Mouse (Mus musculus) hindbrain, embryonic 13.5 days (tissue): Measurements from ENCODE around the gene Ldha. TPM values are rescaled to one million over a fixed set of nuclear protein-coding genes. Genes with fewer than 3 reads are reported as not detected.

Source experiments
- polyA plus RNA-seq: library from polyadenylated mRNA; unstranded; fragments of >200 nt; fragmentation: Nextera tagmentation; extraction: Ambion mirVana; gene quantifications from 2 replicates; pipeline ENCODE4 v1.2.1, GENCODE M21; 2015

The Ldha gene
- polyA plus RNA-seq, 1 experiment from 2014 or later = 535 TPM

Other genes starting within 250 kb of the Ldha start
- gene Sergef, start 201.7 kb upstream of the Ldha start, polyA plus RNA-seq = 34.5 and 36.8 TPM in 2 replicates
- 0.43 and 0.62 TPM in 2 replicates for gene Tph1, start 168.9 kb upstream of the Ldha start, polyA plus RNA-seq
- gene Saal1, start 130.8 kb upstream of the Ldha start, polyA plus RNA-seq = 16.1 and 17.6 TPM in 2 replicates
- gene Saa3, start 125.8 kb upstream of the Ldha start, polyA plus RNA-seq = 0.35 TPM in 1 of 2 replicates, not detected in the other
- gene Saa4, start 108.9 kb upstream of the Ldha start, polyA plus RNA-seq = not detected in 2 replicates
- gene Saa1, start 98.5 kb upstream of the Ldha start, polyA plus RNA-seq = not detected in 2 replicates
- gene Saa2, start 89.7 kb upstream of the Ldha start, polyA plus RNA-seq = not detected in 2 replicates
- gene Hps5, start 45.4 kb upstream of the Ldha start, polyA plus RNA-seq = 15.6 and 16.3 TPM in 2 replicates
- 43.7 and 44.2 TPM in 2 replicates for gene Gtf2h1, start 45.4 kb upstream of the Ldha start, polyA plus RNA-seq
- 0.26 and 0.35 TPM in 2 replicates for gene Ldhc, start 19.7 kb downstream of the Ldha start, polyA plus RNA-seq
- 397 and 415 TPM in 2 replicates for gene Tsg101, start 78.5 kb downstream of the Ldha start, polyA plus RNA-seq
- gene Uevld, start 117.1 kb downstream of the Ldha start, polyA plus RNA-seq = 5.0 and 5.9 TPM in 2 replicates
- gene Gm9999, start 142.1 kb downstream of the Ldha start, polyA plus RNA-seq = not detected in 2 replicates
- 8.9 and 9.8 TPM in 2 replicates for gene Spty2d1, start 166.9 kb downstream of the Ldha start, polyA plus RNA-seq
- gene Tmem86a, start 209.1 kb downstream of the Ldha start, polyA plus RNA-seq = 24.4 and 27.1 TPM in 2 replicates